Comparison of ENCODE assay signal across 19 mouse cellular contexts in genomic region chr9:75383785-75384184, GRCm38 (mm10). TPM values are rescaled to one million over a fixed set of nuclear protein-coding genes. Genes with fewer than 3 reads are reported as not detected.
DNase-seq lines count a peak whose midpoint lies in the region; ATAC-seq and TF ChIP-seq lines count a peak whose summit lies in the region.
"Had no signal": no experiment of that assay in that cellular context is flagged by ENCODE, and none has a peak within 500 bp of the region (broad histone marks: within the 10 kb centered on the region; RNA-seq: fewer than 3 reads in every experiment).

No protein-coding gene starts in this region.

- DNase-seq in kidney, postnatal 0 days (ENCODE audit: low spot score), result no peak
- no peak for DNase-seq in kidney, postnatal 10 days
- no peak for DNase-seq in thymus, adult 2 months
- DNase-seq in thymus, adult 18-20 months, result no peak
- DNase-seq in brain, embryonic 14.5 days (ENCODE audit: low read depth), result no peak
- DNase-seq in spleen, adult 12 weeks (ENCODE audit: low spot score), result no peak
- no peak for DNase-seq in heart, embryonic 10.5 days (ENCODE audit: low spot score)
- no peak for DNase-seq in adrenal gland, adult 18-20 months (ENCODE audit: low spot score in 2 of 2)
- DNase-seq: gastrocnemius, postnatal 25 days; midbrain, embryonic 14.5 days had no signal

- TF ChIP-seq POLR2A in thymus, adult 2 months (IDR thresholded peaks at IDR 0.05; ENCODE audit: control insufficient read depth, extremely low read depth, insufficient read depth, low read length, poor library complexity), result no peak
- no peak for TF ChIP-seq POLR2A in brain, embryonic 14.5 days (IDR thresholded peaks at IDR 0.05; ENCODE audit: borderline replicate concordance, extremely low read depth, insufficient read depth, insufficient read length, poor library complexity, severe bottlenecking)

- ATAC-seq in kidney, postnatal 0 days (replicated peaks; ENCODE audit: low FRiP score, low read depth), result no peak
- ATAC-seq: forebrain, embryonic 13.5 days had no signal

- no peaks in the 10 kb centered on the region for H3K4me1 ChIP-seq in kidney, postnatal 0 days (replicated peaks; ENCODE audit: insufficient read depth, low read length)
- H3K4me1 ChIP-seq in thymus, adult 2 months (replicated peaks; ENCODE audit: control insufficient read depth, insufficient read depth, low read length), result no peaks in the 10 kb centered on the region
- no peaks in the 10 kb centered on the region for H3K4me1 ChIP-seq in heart, embryonic 10.5 days
- H3K4me1 ChIP-seq: embryonic facial prominence, embryonic 15.5 days; forebrain, embryonic 13.5 days; lung, embryonic 15.5 days; neural tube, embryonic 13.5 days had no signal

- no peak overlapping the region for H3K27ac ChIP-seq in kidney, postnatal 0 days
- no peak overlapping the region; the same call in 1 of the 2 replicates for H3K27ac ChIP-seq in thymus, adult 2 months (ENCODE audit: control insufficient read depth, insufficient read depth, low read length)
- H3K27ac ChIP-seq in heart, embryonic 10.5 days, result no peak overlapping the region
- H3K27ac ChIP-seq: embryonic facial prominence, embryonic 15.5 days; forebrain, embryonic 13.5 days; hindbrain, embryonic 14.5 days; lung, embryonic 15.5 days; neural tube, embryonic 13.5 days had no signal

- H3K4me3 ChIP-seq in kidney, postnatal 0 days (replicated peaks; ENCODE audit: low read depth, low read length), result no peak overlapping the region
- H3K4me3 ChIP-seq in thymus, adult 2 months (ENCODE audit: control insufficient read depth, insufficient read depth, low read length), result no peak overlapping the region
- H3K4me3 ChIP-seq in heart, embryonic 10.5 days, result no peak overlapping the region
- H3K4me3 ChIP-seq: embryonic facial prominence, embryonic 15.5 days; forebrain, embryonic 13.5 days; lung, embryonic 15.5 days; neural tube, embryonic 13.5 days had no signal

- H3K9ac ChIP-seq in kidney, postnatal 0 days (ENCODE audit: low read depth, low read length), result no peak overlapping the region
- H3K9ac ChIP-seq: embryonic facial prominence, embryonic 15.5 days; forebrain, embryonic 13.5 days; hindbrain, embryonic 14.5 days; lung, embryonic 15.5 days; neural tube, embryonic 13.5 days had no signal

- H3K36me3 ChIP-seq in kidney, postnatal 0 days (ENCODE audit: insufficient read depth, low read length), result peaks cover 11% of the 10 kb centered on the region
- H3K36me3 ChIP-seq in thymus, adult 2 months (ENCODE audit: control insufficient read depth, insufficient read depth, low read length), result peaks cover 14% of the 10 kb centered on the region
- H3K36me3 ChIP-seq in heart, embryonic 10.5 days, result peaks cover 28% of the 10 kb centered on the region

- peak; percentile 29; the same call in 1 of the 2 replicates for TF ChIP-seq CTCF in kidney, postnatal 0 days (IDR thresholded peaks at IDR 0.05; ENCODE audit: low read depth)
- peak; percentile 50; the same call in 1 of the 2 replicates for TF ChIP-seq CTCF in thymus, adult 2 months (IDR thresholded peaks at IDR 0.05; ENCODE audit: borderline replicate concordance, control insufficient read depth, extremely low read depth, insufficient read depth, low read length, poor library complexity)
- peak; percentile 21; the same call in 1 of the 2 replicates for TF ChIP-seq CTCF in brain, embryonic 14.5 days (IDR thresholded peaks at IDR 0.05; ENCODE audit: borderline replicate concordance, extremely low read depth, insufficient read depth, insufficient read length)

- 84% methylated on average over 9 of the region's 9 CpGs for WGBS in kidney, postnatal 0 days
- WGBS in thymus, adult 2 months, result 90% methylated on average over 9 of the region's 9 CpGs
- 74% methylated on average over 9 of the region's 9 CpGs for WGBS in heart, embryonic 10.5 days

- no peaks in the 10 kb centered on the region for H3K9me3 ChIP-seq in kidney, postnatal 0 days (replicated peaks; ENCODE audit: low read length)
- no peaks in the 10 kb centered on the region for H3K9me3 ChIP-seq in heart, embryonic 10.5 days
- H3K9me3 ChIP-seq: embryonic facial prominence, embryonic 15.5 days; forebrain, embryonic 13.5 days; G1E; lung, embryonic 15.5 days; neural tube, embryonic 13.5 days had no signal

- H3K4me2 ChIP-seq in kidney, postnatal 0 days (ENCODE audit: low read length), result no peak overlapping the region
- H3K4me2 ChIP-seq: embryonic facial prominence, embryonic 15.5 days; forebrain, embryonic 13.5 days; hindbrain, embryonic 14.5 days; lung, embryonic 15.5 days; neural tube, embryonic 13.5 days had no signal

- no peaks in the 10 kb centered on the region for H3K27me3 ChIP-seq in kidney, postnatal 0 days (ENCODE audit: insufficient read depth, low read length)
- no peaks in the 10 kb centered on the region for H3K27me3 ChIP-seq in thymus, adult 2 months (ENCODE audit: control insufficient read depth, insufficient read depth, low read length)
- no peaks in the 10 kb centered on the region for H3K27me3 ChIP-seq in heart, embryonic 10.5 days (ENCODE audit: insufficient read depth, poor library complexity, severe bottlenecking)
- H3K27me3 ChIP-seq: embryonic facial prominence, embryonic 15.5 days; forebrain, embryonic 13.5 days; lung, embryonic 15.5 days; neural tube, embryonic 13.5 days had no signal

RNA-seq across cellular contexts. Expression of gene Mapk6, which starts 26.0 kb away (rescaled TPM):
- polyA plus RNA-seq in kidney, postnatal 0 days (2015; fragmentation: Nextera tagmentation; extraction: Ambion mirVana), result 39.9 and 40.1 TPM in 2 replicates
- polyA plus RNA-seq in thymus, adult 2 months (2012; rRNA removed), result 31.7 and 38.4 TPM in 2 replicates
- polyA plus RNA-seq in brain, embryonic 14.5 days (2012; rRNA removed), result 69.1 and 117 TPM in 2 replicates
- polyA plus RNA-seq in heart, embryonic 10.5 days (2016; fragmentation: Nextera tagmentation; extraction: Ambion mirVana), result 71.2 and 87.1 TPM in 2 replicates
- total RNA-seq in adrenal gland, adult 18-20 months (2021), result 10 to 100 TPM; 33.4 to 41.4 TPM

RNA-seq across cellular contexts. Expression of gene Bcl2l10, which starts 36.2 kb away (rescaled TPM):
- not detected in 2 replicates for polyA plus RNA-seq in kidney, postnatal 0 days (2015; fragmentation: Nextera tagmentation; extraction: Ambion mirVana)
- polyA plus RNA-seq in thymus, adult 2 months (2012; rRNA removed), result not detected in 2 replicates
- polyA plus RNA-seq in brain, embryonic 14.5 days (2012; rRNA removed), result 0.05 and 0.08 TPM in 2 replicates
- polyA plus RNA-seq in heart, embryonic 10.5 days (2016; fragmentation: Nextera tagmentation; extraction: Ambion mirVana), result not detected in 2 replicates
- under 1 TPM in 1 of 2 experiments, not detected in 1; 0.99 TPM for total RNA-seq in adrenal gland, adult 18-20 months (2021)
- total RNA-seq: gastrocnemius, postnatal 25 days had no signal
- polyA plus RNA-seq: embryonic facial prominence, embryonic 15.5 days; forebrain, embryonic 13.5 days; G1E; heart, embryonic 16.5 days; hindbrain, embryonic 14.5 days; kidney, embryonic 16.5 days; limb, embryonic 11.5 days; lung, embryonic 15.5 days; midbrain, embryonic 14.5 days; neural tube, embryonic 13.5 days had no signal

RNA-seq across cellular contexts. Expression of gene Leo1, which starts 57.5 kb away (rescaled TPM):
- 31.4 and 36.6 TPM in 2 replicates for polyA plus RNA-seq in kidney, postnatal 0 days (2015; fragmentation: Nextera tagmentation; extraction: Ambion mirVana)
- polyA plus RNA-seq in thymus, adult 2 months (2012; rRNA removed), result 6.7 and 9.0 TPM in 2 replicates
- polyA plus RNA-seq in brain, embryonic 14.5 days (2012; rRNA removed), result 11.7 and 24.0 TPM in 2 replicates
- polyA plus RNA-seq in heart, embryonic 10.5 days (2016; fragmentation: Nextera tagmentation; extraction: Ambion mirVana), result 36.3 and 49.1 TPM in 2 replicates
- total RNA-seq in adrenal gland, adult 18-20 months (2021), result 10 to 100 TPM; 25.5 to 34.6 TPM
